Mouse (Mus musculus) urinary bladder, postnatal 25 days (tissue): ENCODE data around the gene Acss2.
A peak's percentile ranks its signal among the peaks of the same experiment; 100 is the strongest.
"Not testable (repeated sequence)": the region's sequence is repeated elsewhere in the genome, so short reads cannot be mapped to it uniquely, and the experiment has no call there.

ENCODE experiments used
- DNase-seq: peaks from one replicate; pipeline ENCODE4 v3.0.0; 2022; ENCODE audit warnings: low spot score

Acss2 gene

GRCm38 (mm10) chr2:155590876-155591275, 73.1 kb downstream of the Acss2 start:
- DNase-seq, result no peak

GRCm38 (mm10) chr2:155591676-155592075, 73.9 kb downstream of the Acss2 start:
- no peak for DNase-seq

GRCm38 (mm10) chr2:155592137-155592853, 74.5 kb downstream of the Acss2 start, which contains the start of gene Gss:
TSS of gene Gss (minus strand) at chr2:155592810.
- peak; percentile 100 for DNase-seq

- DNase-seq, result no peak
These were observed 75.1 kb downstream of the Acss2 start for GRCm38 (mm10) chr2:155592854-155593283.

- no peak for DNase-seq
These were observed 77.8 kb downstream of the Acss2 start for GRCm38 (mm10) chr2:155595516-155595915.

- no peak for DNase-seq
These were observed 86.0 kb downstream of the Acss2 start for GRCm38 (mm10) chr2:155603707-155604106.

GRCm38 (mm10) chr2:155604560-155605235, 87.0 kb downstream of the Acss2 start:
- DNase-seq, result no peak

- not testable (repeated sequence) for DNase-seq
These were observed 87.5 kb downstream of the Acss2 start for GRCm38 (mm10) chr2:155605236-155605589.

- no peak for DNase-seq
These were observed 88.6 kb downstream of the Acss2 start for GRCm38 (mm10) chr2:155606360-155606759.

GRCm38 (mm10) chr2:155610978-155611377, 93.2 kb downstream of the Acss2 start, which contains the start of gene Myh7b:
TSS of gene Myh7b (plus strand) at chr2:155611212.
- DNase-seq, result no peak

- no peak for DNase-seq
These were observed 94.2 kb downstream of the Acss2 start for GRCm38 (mm10) chr2:155611834-155612550.

GRCm38 (mm10) chr2:155613326-155613755, 95.6 kb downstream of the Acss2 start:
- DNase-seq, result peak; percentile 57

- no peak for DNase-seq
These were observed 96.2 kb downstream of the Acss2 start for GRCm38 (mm10) chr2:155613953-155614352.

- no peak for DNase-seq
These were observed 99.2 kb downstream of the Acss2 start for GRCm38 (mm10) chr2:155616971-155617370.

GRCm38 (mm10) chr2:155619817-155620216, 102.1 kb downstream of the Acss2 start:
- DNase-seq, result peak; percentile 90

GRCm38 (mm10) chr2:155622606-155623005, 104.9 kb downstream of the Acss2 start:
- DNase-seq, result no peak

GRCm38 (mm10) chr2:155623996-155624395, 106.2 kb downstream of the Acss2 start:
- DNase-seq, result no peak

GRCm38 (mm10) chr2:155624730-155625129, 107.0 kb downstream of the Acss2 start:
- no peak for DNase-seq

GRCm38 (mm10) chr2:155626277-155626676, 108.5 kb downstream of the Acss2 start:
- no peak for DNase-seq

- peak; percentile 71 for DNase-seq
These were observed 109.4 kb downstream of the Acss2 start for GRCm38 (mm10) chr2:155627030-155627738.

GRCm38 (mm10) chr2:155628112-155628511, 110.4 kb downstream of the Acss2 start:
- DNase-seq, result no peak

GRCm38 (mm10) chr2:155628519-155628918, 110.8 kb downstream of the Acss2 start:
- no peak for DNase-seq
